Mouse (Mus musculus) midbrain, postnatal 0 days (tissue): ENCODE results near the gene Lax1. TPM values are rescaled to one million over a fixed set of nuclear protein-coding genes. Genes with fewer than 3 reads are reported as not detected.
A peak's percentile ranks its signal among the peaks of the same experiment; 100 is the strongest.

Experiments used
- ATAC-seq: fragments of 200-750 bp; cut with Nextera tagmentation; 2 replicates; pipeline ENCODE4 v1.8.0; 2017; ENCODE audit warnings: moderate number of reproducible peaks, mild to moderate bottlenecking, moderate TSS enrichment, moderate library complexity; ENCODE audit not compliant: low FRiP score
- DNase-seq: peaks from one replicate; pipeline ENCODE4 v3.0.0-alpha.2; 2015; ENCODE audit warnings: low spot score
- H3K27ac ChIP-seq: fragments of 300-500 bp; sonication (generic); 2 replicates; pipeline ENCODE4 v1.5.1; 2014; ENCODE audit warnings: low read depth, mild to moderate bottlenecking, low read length, mixed read lengths
- H3K27me3 ChIP-seq: fragments of 300-500 bp; sonication (generic); 2 replicates; pipeline ENCODE4 v1.6.1; 2014; ENCODE audit warnings: low read length, control low read depth, mixed read lengths; ENCODE audit not compliant: insufficient read depth
- H3K36me3 ChIP-seq: fragments of 300-500 bp; sonication (generic); 2 replicates; pipeline ENCODE4 v1.6.1; 2014; ENCODE audit warnings: low read length, control low read depth, mixed read lengths; ENCODE audit not compliant: insufficient read depth
- H3K4me1 ChIP-seq: fragments of 300-500 bp; sonication (generic); 2 replicates; pipeline ENCODE4 v1.6.1; 2014; ENCODE audit warnings: mild to moderate bottlenecking, control low read depth, antibody characterized with exemption, low read length, mixed read lengths; ENCODE audit not compliant: insufficient read depth
- H3K4me2 ChIP-seq: fragments of 300-500 bp; sonication (generic); 2 replicates; pipeline ENCODE4 v1.6.1; 2014; ENCODE audit warnings: low read depth, mild to moderate bottlenecking, low read length, mixed read lengths; ENCODE audit not compliant: poor library complexity, severe bottlenecking
- H3K4me3 ChIP-seq: fragments of 300-500 bp; sonication (generic); 2 replicates; pipeline ENCODE4 v1.5.1; 2014; ENCODE audit warnings: low read depth, mild to moderate bottlenecking, low read length, moderate library complexity
- H3K9ac ChIP-seq: fragments of 300-500 bp; sonication (generic); replicated peaks from 2 replicates; pipeline ENCODE4 v1.6.1; 2014; ENCODE audit warnings: mild to moderate bottlenecking, low read length, moderate library complexity, mixed read lengths; ENCODE audit not compliant: poor library complexity, severe bottlenecking
- H3K9me3 ChIP-seq: fragments of 300-500 bp; sonication (generic); 2 replicates; pipeline ENCODE4 v1.6.1; 2016; ENCODE audit warnings: low read length, control low read depth
- CTCF ChIP-seq: IDR thresholded peaks from 2 replicates; pipeline ENCODE4 v1.5.1; 2016; ENCODE audit warnings: antibody characterized with exemption, mild to moderate bottlenecking
- WGBS: fragments of 180-500 bp; shearing (Covaris S2); extraction: QIAGEN DNeasy Blood & Tissue Kit; methylation state at CpG from one replicate; pipeline ENCODE4 v1.1.7; 2014; 5-methylcytosine and 5-hydroxymethylcytosine counted together
- polyA plus RNA-seq: library from polyadenylated mRNA; unstranded; fragments of >200 nt; fragmentation: Nextera tagmentation; extraction: Ambion mirVana; gene quantifications from 2 replicates; pipeline ENCODE4 v1.2.1, GENCODE M21; 2015
- total RNA-seq: library from RNA; depleted of rRNA; stranded (reverse); fragments of >200 nt; gene quantifications from 2 replicates; pipeline ENCODE4 v1.2.3, GENCODE M21; 2014

Lax1 gene
- total and polyA plus RNA-seq, 2 experiments from 2014 or later: not detected

DNA sequence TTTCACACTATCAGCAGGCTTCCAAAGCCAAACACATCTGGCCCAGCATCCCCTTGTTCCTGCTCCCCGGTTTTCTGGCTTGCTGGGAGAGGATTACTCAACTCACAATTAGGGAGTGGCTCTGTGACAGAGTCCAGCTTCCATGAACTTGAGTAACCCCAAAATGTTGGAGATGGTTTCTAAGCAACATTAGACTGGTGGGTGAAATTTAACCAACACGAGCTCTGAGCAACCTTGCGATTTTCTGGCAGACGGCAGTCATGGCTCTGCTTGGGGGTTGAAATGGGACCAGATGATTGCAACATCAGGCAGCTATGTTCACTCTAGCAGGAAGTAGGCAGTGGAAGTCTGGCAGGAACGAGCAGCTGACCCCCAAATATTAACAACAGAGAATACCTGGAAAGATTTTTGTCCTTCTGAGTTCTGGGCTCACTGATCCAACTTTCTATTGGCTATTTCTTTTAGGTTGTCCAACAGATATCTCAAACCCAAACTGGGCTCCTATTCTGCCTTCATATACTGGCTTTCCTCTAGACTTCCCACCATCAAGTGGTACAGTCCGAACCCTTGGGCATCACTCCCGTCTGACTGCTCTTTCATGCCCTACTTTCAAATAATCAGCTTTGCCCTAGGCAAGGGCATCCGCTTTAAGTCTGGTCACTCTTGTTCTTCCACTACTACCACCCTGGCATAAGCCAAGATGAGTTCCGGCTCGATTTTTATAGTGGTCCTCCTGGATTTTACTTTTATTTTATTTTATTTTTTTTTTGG lies 4.0 kb downstream of the Lax1 start:
- 72% methylated on average over 10 of the region's 10 CpGs for WGBS
- Histone ChIP-seq H3K27ac (no peak overlapping the region), H3K4me3 (no peak overlapping the region), H3K36me3 (no peaks in the 10 kb centered on the region), H3K4me2 (no peak overlapping the region), H3K9ac (no peak overlapping the region), H3K4me1 (no peaks in the 10 kb centered on the region), H3K9me3 (no peaks in the 10 kb centered on the region), H3K27me3 (no peaks in the 10 kb centered on the region)
- TF ChIP-seq CTCF: no peak
- no peak for ATAC-seq
- peak; percentile 11 for DNase-seq

- no peak for DNase-seq
Observed at GRCm38 (mm10) chr1:133671801-133672200, 18.1 kb downstream of the Lax1 start.

DNA sequence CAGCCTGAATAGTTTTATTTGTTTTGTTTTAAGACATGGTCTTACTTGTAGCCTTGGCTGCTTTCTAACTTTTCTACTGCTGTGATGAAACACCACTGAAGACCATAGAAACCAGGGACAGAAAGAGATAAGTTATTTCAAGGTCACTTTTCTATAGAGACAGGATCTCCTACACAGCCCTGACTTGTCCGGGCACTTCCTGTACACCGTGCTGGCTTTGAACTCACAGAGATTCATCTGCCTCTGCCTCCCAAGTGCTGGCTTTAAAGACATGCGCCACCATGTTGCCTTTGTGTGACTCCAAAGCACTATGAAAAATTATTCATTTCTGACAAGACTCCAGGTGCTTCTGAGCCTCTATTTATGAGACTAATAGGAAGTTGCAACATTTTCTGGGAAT lies 18.6 kb downstream of the Lax1 start:
- H3K4me2 ChIP-seq: no peak overlapping the region
- H3K4me3 ChIP-seq: no peak overlapping the region
- H3K9me3 ChIP-seq: no peaks in the 10 kb centered on the region
- 92% methylated on average over 3 of the region's 3 CpGs for WGBS
- no peak for TF ChIP-seq CTCF
- DNase-seq: no peak
- no peaks in the 10 kb centered on the region for H3K4me1 ChIP-seq
- H3K27me3 ChIP-seq: no peaks in the 10 kb centered on the region
- no peak overlapping the region for H3K27ac ChIP-seq
- H3K36me3 ChIP-seq: no peaks in the 10 kb centered on the region
- ATAC-seq: no peak
- H3K9ac ChIP-seq: no peak overlapping the region

More at GRCm38 (mm10) chr1:133671801-133672200, 18.1 kb downstream of the Lax1 start:
- Histone ChIP-seq H3K27ac (no peak overlapping the region), H3K9ac (no peak overlapping the region), H3K4me1 (no peaks in the 10 kb centered on the region), H3K4me3 (no peak overlapping the region), H3K27me3 (no peaks in the 10 kb centered on the region), H3K4me2 (no peak overlapping the region), H3K9me3 (no peaks in the 10 kb centered on the region), H3K36me3 (no peaks in the 10 kb centered on the region)
- 69% methylated on average over 3 of the region's 3 CpGs for WGBS
- no peak for ATAC-seq
- TF ChIP-seq CTCF: no peak

DNA sequence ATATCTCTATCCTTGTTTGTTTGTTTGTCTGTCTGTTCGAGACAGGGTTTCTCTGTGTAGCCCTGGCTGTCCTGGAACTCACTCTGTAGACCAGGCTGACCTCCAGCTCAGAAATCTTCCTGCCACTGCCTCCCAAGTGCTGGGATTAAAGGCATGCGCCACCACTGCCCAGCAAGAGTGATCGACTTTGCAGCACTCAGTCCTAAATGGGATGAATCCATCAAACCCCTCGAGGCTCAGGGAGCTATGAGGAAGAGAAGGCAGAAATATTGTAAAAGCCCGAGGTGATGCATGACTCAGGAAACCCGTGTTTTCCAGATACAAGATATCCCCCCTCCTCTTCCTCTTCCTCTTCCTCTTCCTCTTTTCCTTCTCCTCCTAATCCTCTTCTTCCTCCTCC lies 19.1 kb downstream of the Lax1 start:
- H3K4me2 ChIP-seq: no peak overlapping the region
- H3K4me1 ChIP-seq: no peaks in the 10 kb centered on the region
- DNase-seq: no peak
- TF ChIP-seq CTCF: no peak
- 88% methylated on average over 6 of the region's 6 CpGs for WGBS
- H3K9me3 ChIP-seq: no peaks in the 10 kb centered on the region
- no peaks in the 10 kb centered on the region for H3K36me3 ChIP-seq
- no peak overlapping the region for H3K4me3 ChIP-seq
- no peak overlapping the region for H3K9ac ChIP-seq
- ATAC-seq: no peak
- no peak overlapping the region for H3K27ac ChIP-seq
- H3K27me3 ChIP-seq: no peaks in the 10 kb centered on the region

DNA sequence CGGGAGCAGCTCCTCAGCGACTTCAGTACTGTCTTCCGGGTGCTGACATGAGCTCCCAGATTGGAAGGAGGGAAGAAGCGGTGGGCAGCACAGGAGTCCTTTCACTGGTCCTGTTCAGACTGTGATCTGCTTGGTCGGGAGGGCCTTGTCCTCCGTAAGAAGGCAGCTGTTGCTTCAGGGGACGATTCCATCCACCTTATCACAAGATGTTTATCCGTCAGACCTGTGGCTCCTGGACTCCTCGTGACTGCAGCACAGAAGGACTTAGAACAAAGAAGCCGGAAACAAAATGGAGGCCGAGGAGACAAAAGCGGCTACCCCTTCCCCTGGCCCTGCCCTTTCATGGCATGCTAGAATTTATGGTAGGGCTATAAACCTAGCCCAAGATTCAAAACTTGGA lies 19.7 kb downstream of the Lax1 start:
- H3K4me1 ChIP-seq: no peaks in the 10 kb centered on the region
- no peak for DNase-seq
- H3K36me3 ChIP-seq: no peaks in the 10 kb centered on the region
- no peak overlapping the region for H3K9ac ChIP-seq
- ATAC-seq: no peak
- H3K27ac ChIP-seq: no peak overlapping the region
- TF ChIP-seq CTCF: no peak
- no peak overlapping the region for H3K4me2 ChIP-seq
- no peak overlapping the region for H3K4me3 ChIP-seq
- WGBS: 86% methylated on average over 12 of the region's 12 CpGs
- H3K9me3 ChIP-seq: no peaks in the 10 kb centered on the region
- H3K27me3 ChIP-seq: no peaks in the 10 kb centered on the region

GRCm38 (mm10) chr1:133668618-133669017 lies 21.3 kb downstream of the Lax1 start:
- no peak for DNase-seq
- Histone ChIP-seq H3K27me3 (no peaks in the 10 kb centered on the region), H3K4me3 (no peak overlapping the region), H3K9me3 (no peaks in the 10 kb centered on the region), H3K4me1 (no peaks in the 10 kb centered on the region), H3K27ac (no peak overlapping the region), H3K36me3 (no peaks in the 10 kb centered on the region), H3K4me2 (no peak overlapping the region), H3K9ac (no peak overlapping the region)
- no peak for TF ChIP-seq CTCF
- 94% methylated on average over 3 of the region's 3 CpGs for WGBS
- no peak for ATAC-seq
